Mouse (Mus musculus) heart, postnatal 0 days (tissue): Measurements from ENCODE around the gene Robo1. TPM values are rescaled to one million over a fixed set of nuclear protein-coding genes. Genes with fewer than 3 reads are reported as not detected.

Experiments used
- ATAC-seq: fragments of 200-750 bp; cut with Nextera tagmentation; 2 replicates; pipeline ENCODE4 v1.8.0; 2017; ENCODE audit warnings: low read depth, moderate number of reproducible peaks, moderate library complexity; ENCODE audit not compliant: insufficient read depth
- DNase-seq: peaks from one replicate; pipeline ENCODE4 v3.0.0-alpha.2; 2016; ENCODE audit warnings: low spot score
- H3K27ac ChIP-seq: fragments of 300-500 bp; sonication (generic); 2 replicates; pipeline ENCODE4 v1.5.1; 2014; ENCODE audit warnings: low read depth, mild to moderate bottlenecking
- H3K27me3 ChIP-seq: fragments of 300-500 bp; sonication (generic); 2 replicates; pipeline ENCODE4 v1.6.1; 2014; ENCODE audit warnings: low read length, mixed read lengths; ENCODE audit not compliant: control insufficient read depth, insufficient read depth
- H3K36me3 ChIP-seq: fragments of 300-500 bp; sonication (generic); replicated peaks from 2 replicates; pipeline ENCODE4 v1.6.1; 2014; ENCODE audit warnings: low read length, mixed read lengths; ENCODE audit not compliant: control insufficient read depth, insufficient read depth
- H3K4me1 ChIP-seq: fragments of 300-500 bp; sonication (generic); 2 replicates; pipeline ENCODE4 v1.6.1; 2014; ENCODE audit warnings: antibody characterized with exemption; ENCODE audit not compliant: control insufficient read depth, insufficient read depth
- H3K4me2 ChIP-seq: fragments of 300-500 bp; sonication (generic); 2 replicates; pipeline ENCODE4 v1.6.1; 2014; ENCODE audit warnings: low read depth, mild to moderate bottlenecking, low read length, moderate library complexity
- H3K4me3 ChIP-seq: fragments of 300-500 bp; sonication (generic); 2 replicates; pipeline ENCODE4 v1.5.1; 2014; ENCODE audit warnings: low read depth, low read length
- H3K9ac ChIP-seq: fragments of 300-500 bp; sonication (generic); replicated peaks from 2 replicates; pipeline ENCODE4 v1.6.1; 2014; ENCODE audit warnings: low read depth, low read length, mixed read lengths
- H3K9me3 ChIP-seq: fragments of 300-500 bp; sonication (generic); replicated peaks from 2 replicates; pipeline ENCODE4 v1.6.1; 2016; ENCODE audit warnings: low read length; ENCODE audit not compliant: control insufficient read depth
- CTCF ChIP-seq: IDR thresholded peaks from 2 replicates; pipeline ENCODE4 v1.5.1; 2016; ENCODE audit warnings: antibody characterized with exemption, control low read depth, low read depth
- EP300 ChIP-seq: IDR thresholded peaks from 2 replicates; pipeline ENCODE4 v1.6.1; 2016; ENCODE audit warnings: antibody characterized with exemption, low read depth
- WGBS: fragments of 180-500 bp; shearing (Covaris S2); extraction: QIAGEN DNeasy Blood & Tissue Kit; methylation state at CpG from one replicate; pipeline ENCODE4 v1.1.7; 2014; 5-methylcytosine and 5-hydroxymethylcytosine counted together
- polyA plus RNA-seq: library from polyadenylated mRNA; unstranded; fragments of >200 nt; fragmentation: Nextera tagmentation; extraction: Ambion mirVana; gene quantifications from 2 replicates; pipeline ENCODE4 v1.2.1, GENCODE M21; 2015
- total RNA-seq: library from RNA; depleted of rRNA; stranded (reverse); fragments of >200 nt; gene quantifications from 2 replicates; pipeline ENCODE4 v1.2.3, GENCODE M21; 2014; ENCODE audit warnings: low replicate concordance

Gene Robo1
- total and polyA plus RNA-seq, 2 experiments from 2014 or later = 2.8 to 4.0 TPM

GRCm38 (mm10) chr16:72640932-72641811 is 333.1 kb downstream of the Robo1 start:
- ATAC-seq = peak; percentile 47; the same call in 1 of the 2 replicates
- H3K4me3 ChIP-seq = no peak overlapping the region
- H3K4me1 ChIP-seq = no peaks in the 10 kb centered on the region
- TF ChIP-seq CTCF (no peak), EP300 (no peak)
- no peak for DNase-seq
- no peaks in the 10 kb centered on the region for H3K36me3 ChIP-seq
- no peak overlapping the region for H3K4me2 ChIP-seq
- H3K9ac ChIP-seq = no peak overlapping the region
- no peaks in the 10 kb centered on the region for H3K27me3 ChIP-seq
- H3K27ac ChIP-seq = no peak overlapping the region
- no peaks in the 10 kb centered on the region for H3K9me3 ChIP-seq
- 40% methylated on average over 9 of the region's 9 CpGs for WGBS

DNA sequence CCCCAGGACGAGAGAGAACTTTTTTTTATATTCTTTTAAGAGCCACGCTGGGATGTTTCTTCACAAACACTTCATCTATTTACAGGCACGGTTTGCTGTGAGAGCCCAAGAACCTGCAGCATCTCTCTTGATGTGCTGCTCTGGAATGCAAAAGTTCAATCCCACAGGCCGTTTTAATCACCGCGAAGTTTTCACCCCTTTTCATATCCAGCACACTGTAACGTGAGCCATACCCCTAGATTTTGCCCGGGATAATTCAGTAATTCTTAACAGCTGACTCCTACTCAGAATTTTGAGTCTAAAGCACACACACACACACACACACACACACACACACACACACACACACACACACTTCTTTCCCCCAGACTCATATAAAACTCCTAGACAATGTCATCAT is 337.8 kb downstream of the Robo1 start:
- 50% methylated on average over 8 of the region's 8 CpGs for WGBS
- H3K27me3 ChIP-seq = no peaks in the 10 kb centered on the region
- no peak overlapping the region for H3K9ac ChIP-seq
- no peaks in the 10 kb centered on the region; the same call in 1 of the 2 replicates for H3K4me1 ChIP-seq
- TF ChIP-seq EP300 (no peak), CTCF (no peak)
- no peak overlapping the region for H3K4me2 ChIP-seq
- H3K27ac ChIP-seq = no peak overlapping the region
- ATAC-seq = no peak
- no peaks in the 10 kb centered on the region for H3K9me3 ChIP-seq
- H3K36me3 ChIP-seq = no peaks in the 10 kb centered on the region
- no peak for DNase-seq
- no peak overlapping the region for H3K4me3 ChIP-seq

DNA sequence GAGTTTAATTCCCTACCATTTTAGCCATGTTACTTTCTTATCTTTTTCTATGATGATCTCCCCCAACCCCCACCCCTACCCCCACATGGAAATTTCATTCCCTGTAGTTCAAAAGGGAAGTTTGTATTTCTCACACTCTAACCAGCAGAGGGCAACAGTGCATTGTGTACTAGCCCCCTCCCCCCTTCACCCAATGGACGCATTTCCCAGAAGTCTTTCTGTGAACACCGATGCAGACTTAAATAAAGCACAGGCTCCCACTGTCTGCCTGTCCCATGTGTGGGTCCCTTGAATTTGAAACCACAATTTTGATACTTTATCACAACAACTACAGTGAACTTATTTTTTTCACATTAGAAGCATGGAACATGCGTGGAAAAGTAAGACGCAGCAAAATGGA is 341.2 kb downstream of the Robo1 start:
- Histone ChIP-seq H3K9ac (no peak overlapping the region), H3K9me3 (no peaks in the 10 kb centered on the region), H3K27me3 (no peaks in the 10 kb centered on the region), H3K4me2 (peak overlapping the region; percentile 26), H3K36me3 (no peaks in the 10 kb centered on the region), H3K27ac (no peak overlapping the region), H3K4me1 (no peaks in the 10 kb centered on the region; the same call in 1 of the 2 replicates), H3K4me3 (peak overlapping the region; percentile 12; the same call in 1 of the 2 replicates)
- 41% methylated on average over 4 of the region's 4 CpGs for WGBS
- TF ChIP-seq EP300 = no peak
- peak; percentile 71 for TF ChIP-seq CTCF
- DNase-seq (peak; percentile 46), ATAC-seq (peak; percentile 41; the same call in 1 of the 2 replicates)

DNA sequence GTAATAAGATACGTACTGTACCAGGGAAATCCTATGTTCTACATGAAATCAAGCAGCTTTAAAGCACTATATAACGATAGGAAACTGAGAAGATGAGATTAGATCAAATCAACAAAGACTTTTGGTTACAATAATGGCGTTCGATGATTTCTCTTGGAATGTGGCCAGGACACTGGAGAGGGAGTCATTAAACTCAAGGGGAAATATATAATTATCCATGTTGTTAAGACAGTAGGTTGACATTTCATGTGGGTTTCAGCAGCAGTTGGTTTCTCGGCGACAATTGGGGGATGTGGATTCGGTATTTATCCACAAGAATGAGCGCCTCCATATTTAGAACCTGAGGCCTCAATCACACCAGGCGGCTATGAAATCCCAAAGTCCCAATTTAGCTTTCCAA is 347.3 kb downstream of the Robo1 start:
- TF ChIP-seq EP300 = no peak
- TF ChIP-seq CTCF = no peak
- no peak overlapping the region for H3K4me3 ChIP-seq
- DNase-seq (no peak), ATAC-seq (no peak)
- 68% methylated on average over 9 of the region's 9 CpGs for WGBS
- no peak overlapping the region for H3K9ac ChIP-seq
- no peak overlapping the region for H3K27ac ChIP-seq
- no peaks in the 10 kb centered on the region for H3K4me1 ChIP-seq
- H3K9me3 ChIP-seq = no peaks in the 10 kb centered on the region
- no peaks in the 10 kb centered on the region for H3K36me3 ChIP-seq
- no peak overlapping the region for H3K4me2 ChIP-seq
- H3K27me3 ChIP-seq = no peaks in the 10 kb centered on the region

- TF ChIP-seq CTCF (no peak), EP300 (no peak)
- H3K4me2 ChIP-seq = peak overlapping the region; percentile 96
- DNase-seq (peak; percentile 79), ATAC-seq (peak; percentile 85)
- H3K36me3 ChIP-seq = no peaks in the 10 kb centered on the region
- no peaks in the 10 kb centered on the region for H3K9me3 ChIP-seq
- peak overlapping the region; percentile 52 for H3K9ac ChIP-seq
- H3K27me3 ChIP-seq = no peaks in the 10 kb centered on the region
- 0 out of 2 replicates have a peak, but pooled peaks cover 4% of the 10 kb centered on the region for H3K4me1 ChIP-seq
- peak overlapping the region; percentile 82 for H3K27ac ChIP-seq
- H3K4me3 ChIP-seq = peak overlapping the region; percentile 67
- WGBS = 1% methylated on average over 26 of the region's 26 CpGs
Observed at GRCm38 (mm10) chr16:72662837-72663350, 354.8 kb downstream of the Robo1 start.
